Mouse (Mus musculus): ENCODE measurements around the gene Man2a1. TPM values are rescaled to one million over a fixed set of nuclear protein-coding genes. Genes with fewer than 3 reads are reported as not detected.

The Man2a1 gene
- polyA plus RNA-seq, 1 experiment from 2014 or later = 14.4 TPM

- Histone ChIP-seq H3K36me3 (peaks cover 53% of the 10 kb centered on the region), H3K4me2 (replicated peaks) (no peak overlapping the region), H3K4me1 (no peaks in the 10 kb centered on the region)
Observed at GRCm38 (mm10) chr17:64674401-64674800, 73.9 kb downstream of the Man2a1 start.

GRCm38 (mm10) chr17:64674980-64675379 is 74.4 kb downstream of the Man2a1 start:
- no peak overlapping the region for H3K4me2 ChIP-seq (replicated peaks)
- WGBS = 92% methylated on average over 6 of the region's 6 CpGs
- no peak overlapping the region for H3K9ac ChIP-seq
- H3K4me3 ChIP-seq (replicated peaks) = no peak overlapping the region
- H3K4me1 ChIP-seq = no peaks in the 10 kb centered on the region
- peaks cover 47% of the 10 kb centered on the region for H3K36me3 ChIP-seq
- no peak for ATAC-seq (ENCODE audit: insufficient number of reproducible peaks, low FRiP score, low TSS enrichment, low read depth)
- H3K27me3 ChIP-seq = no peaks in the 10 kb centered on the region
- no peaks in the 10 kb centered on the region for H3K9me3 ChIP-seq (replicated peaks)
- no peak overlapping the region for H3K27ac ChIP-seq (replicated peaks)

More at GRCm38 (mm10) chr17:64674401-64674800, 73.9 kb downstream of the Man2a1 start:
- WGBS = 69% methylated on average over 1 of the region's 1 CpGs
- ATAC-seq (ENCODE audit: insufficient number of reproducible peaks, low FRiP score, low TSS enrichment, low read depth) = no peak
- Histone ChIP-seq H3K4me3 (replicated peaks) (no peak overlapping the region), H3K9me3 (replicated peaks) (no peaks in the 10 kb centered on the region), H3K27me3 (no peaks in the 10 kb centered on the region), H3K27ac (replicated peaks) (no peak overlapping the region), H3K9ac (no peak overlapping the region)

- Histone ChIP-seq H3K9ac (no peak overlapping the region), H3K4me2 (replicated peaks) (no peak overlapping the region), H3K4me1 (no peaks in the 10 kb centered on the region), H3K9me3 (replicated peaks) (no peaks in the 10 kb centered on the region), H3K27ac (replicated peaks) (no peak overlapping the region), H3K36me3 (peaks cover 29% of the 10 kb centered on the region), H3K4me3 (replicated peaks) (no peak overlapping the region), H3K27me3 (no peaks in the 10 kb centered on the region)
- 59% methylated on average over 10 of the region's 10 CpGs for WGBS
- ATAC-seq (ENCODE audit: insufficient number of reproducible peaks, low FRiP score, low TSS enrichment, low read depth) = no peak
Observed at GRCm38 (mm10) chr17:64676735-64677469, 76.4 kb downstream of the Man2a1 start.

GRCm38 (mm10) chr17:64681461-64681860 is 80.9 kb downstream of the Man2a1 start:
- no peaks in the 10 kb centered on the region for H3K27me3 ChIP-seq
- no peak for ATAC-seq (ENCODE audit: insufficient number of reproducible peaks, low FRiP score, low TSS enrichment, low read depth)
- H3K4me1 ChIP-seq = no peaks in the 10 kb centered on the region
- no peak overlapping the region for H3K4me2 ChIP-seq (replicated peaks)
- H3K36me3 ChIP-seq = no peaks in the 10 kb centered on the region; the same call in 1 of the 2 replicates
- no peaks in the 10 kb centered on the region for H3K9me3 ChIP-seq (replicated peaks)
- H3K4me3 ChIP-seq (replicated peaks) = no peak overlapping the region
- 94% methylated on average over 3 of the region's 3 CpGs for WGBS
- no peak overlapping the region for H3K27ac ChIP-seq (replicated peaks)
- no peak overlapping the region for H3K9ac ChIP-seq

GRCm38 (mm10) chr17:64681927-64682326 is 81.4 kb downstream of the Man2a1 start:
- Histone ChIP-seq H3K27me3 (no peaks in the 10 kb centered on the region), H3K9ac (no peak overlapping the region), H3K4me3 (replicated peaks) (no peak overlapping the region), H3K4me2 (replicated peaks) (no peak overlapping the region), H3K36me3 (no peaks in the 10 kb centered on the region; the same call in 1 of the 2 replicates), H3K4me1 (no peaks in the 10 kb centered on the region), H3K27ac (replicated peaks) (no peak overlapping the region), H3K9me3 (replicated peaks) (no peaks in the 10 kb centered on the region)
- 70% methylated on average over 2 of the region's 2 CpGs for WGBS
- ATAC-seq (ENCODE audit: insufficient number of reproducible peaks, low FRiP score, low TSS enrichment, low read depth) = no peak

- ATAC-seq (ENCODE audit: insufficient number of reproducible peaks, low FRiP score, low TSS enrichment, low read depth) = no peak
- WGBS = 90% methylated on average over 4 of the region's 4 CpGs
Observed at GRCm38 (mm10) chr17:64684088-64684487, 83.6 kb downstream of the Man2a1 start.

GRCm38 (mm10) chr17:64685216-64685903 is 84.8 kb downstream of the Man2a1 start:
- H3K27me3 ChIP-seq = no peaks in the 10 kb centered on the region
- no peaks in the 10 kb centered on the region for H3K4me1 ChIP-seq
- WGBS = 82% methylated on average over 6 of the region's 6 CpGs
- ATAC-seq (ENCODE audit: insufficient number of reproducible peaks, low FRiP score, low TSS enrichment, low read depth) = no peak
- no peak overlapping the region for H3K9ac ChIP-seq
- no peak overlapping the region for H3K27ac ChIP-seq (replicated peaks)
- H3K36me3 ChIP-seq = peaks cover 13% of the 10 kb centered on the region
- H3K9me3 ChIP-seq (replicated peaks) = no peaks in the 10 kb centered on the region
- H3K4me2 ChIP-seq (replicated peaks) = no peak overlapping the region
- no peak overlapping the region for H3K4me3 ChIP-seq (replicated peaks)

More at GRCm38 (mm10) chr17:64684088-64684487, 83.6 kb downstream of the Man2a1 start:
- Histone ChIP-seq H3K9ac (no peak overlapping the region), H3K4me1 (no peaks in the 10 kb centered on the region), H3K9me3 (replicated peaks) (no peaks in the 10 kb centered on the region), H3K27me3 (no peaks in the 10 kb centered on the region), H3K27ac (replicated peaks) (no peak overlapping the region), H3K4me3 (replicated peaks) (no peak overlapping the region), H3K4me2 (replicated peaks) (no peak overlapping the region), H3K36me3 (peaks cover under 1% of the 10 kb centered on the region; the same call in 1 of the 2 replicates)

GRCm38 (mm10) chr17:64689614-64690013 is 89.1 kb downstream of the Man2a1 start:
- H3K36me3 ChIP-seq = peaks cover 23% of the 10 kb centered on the region
- H3K9ac ChIP-seq = no peak overlapping the region
- H3K4me2 ChIP-seq (replicated peaks) = no peak overlapping the region
- no peaks in the 10 kb centered on the region for H3K9me3 ChIP-seq (replicated peaks)
- H3K27me3 ChIP-seq = no peaks in the 10 kb centered on the region
- no peak overlapping the region for H3K4me3 ChIP-seq (replicated peaks)
- WGBS = 96% methylated on average over 3 of the region's 3 CpGs
- H3K4me1 ChIP-seq = no peaks in the 10 kb centered on the region
- H3K27ac ChIP-seq (replicated peaks) = no peak overlapping the region
- ATAC-seq (ENCODE audit: insufficient number of reproducible peaks, low FRiP score, low TSS enrichment, low read depth) = no peak

GRCm38 (mm10) chr17:64697277-64697831 is 96.8 kb downstream of the Man2a1 start:
- no peaks in the 10 kb centered on the region for H3K9me3 ChIP-seq (replicated peaks)
- H3K4me1 ChIP-seq = no peaks in the 10 kb centered on the region
- 86% methylated on average over 10 of the region's 10 CpGs for WGBS
- peaks cover 6% of the 10 kb centered on the region; the same call in 1 of the 2 replicates for H3K36me3 ChIP-seq
- no peak for ATAC-seq (ENCODE audit: insufficient number of reproducible peaks, low FRiP score, low TSS enrichment, low read depth)
- H3K9ac ChIP-seq = no peak overlapping the region
- H3K4me2 ChIP-seq (replicated peaks) = no peak overlapping the region
- H3K27ac ChIP-seq (replicated peaks) = no peak overlapping the region
- no peaks in the 10 kb centered on the region for H3K27me3 ChIP-seq
- H3K4me3 ChIP-seq (replicated peaks) = no peak overlapping the region

GRCm38 (mm10) chr17:64698516-64698915 is 98.0 kb downstream of the Man2a1 start:
- H3K9ac ChIP-seq = no peak overlapping the region
- no peaks in the 10 kb centered on the region for H3K4me1 ChIP-seq
- 85% methylated on average over 8 of the region's 8 CpGs for WGBS
- no peaks in the 10 kb centered on the region for H3K27me3 ChIP-seq
- no peak overlapping the region for H3K4me3 ChIP-seq (replicated peaks)
- no peak overlapping the region for H3K4me2 ChIP-seq (replicated peaks)
- H3K27ac ChIP-seq (replicated peaks) = no peak overlapping the region
- ATAC-seq (ENCODE audit: insufficient number of reproducible peaks, low FRiP score, low TSS enrichment, low read depth) = no peak
- no peaks in the 10 kb centered on the region for H3K9me3 ChIP-seq (replicated peaks)
- peaks cover 6% of the 10 kb centered on the region; the same call in 1 of the 2 replicates for H3K36me3 ChIP-seq

GRCm38 (mm10) chr17:64703649-64704230 is 103.2 kb downstream of the Man2a1 start:
- WGBS = 71% methylated on average over 4 of the region's 4 CpGs

More at GRCm38 (mm10) chr17:64703649-64704230, 103.2 kb downstream of the Man2a1 start:
- H3K4me3 ChIP-seq (replicated peaks) = no peak overlapping the region
- H3K9me3 ChIP-seq (replicated peaks) = no peaks in the 10 kb centered on the region
- H3K4me2 ChIP-seq (replicated peaks) = no peak overlapping the region
- ATAC-seq (ENCODE audit: insufficient number of reproducible peaks, low FRiP score, low TSS enrichment, low read depth) = no peak
- no peak overlapping the region for H3K9ac ChIP-seq
- no peaks in the 10 kb centered on the region for H3K27me3 ChIP-seq
- H3K4me1 ChIP-seq = no peaks in the 10 kb centered on the region
- H3K36me3 ChIP-seq = no peaks in the 10 kb centered on the region
- no peak overlapping the region for H3K27ac ChIP-seq (replicated peaks)

Measured in embryonic facial prominence, embryonic 15.5 days (tissue).